Mouse (Mus musculus) megakaryocyte-erythroid progenitor cell, adult 5-6 weeks (primary cell): Measurements from ENCODE around the gene Gm28635. TPM values are rescaled to one million over a fixed set of nuclear protein-coding genes. Genes with fewer than 3 reads are reported as not detected.
"Not testable (repeated sequence)": the region's sequence is repeated elsewhere in the genome, so short reads cannot be mapped to it uniquely, and the experiment has no call there.

Source experiments
- ATAC-seq: replicated peaks from 2 replicates; pipeline ENCODE4 v1.8.0; 2016; ENCODE audit warnings: mild to moderate bottlenecking, inconsistent platforms; ENCODE audit not compliant: severe bottlenecking, poor library complexity, low FRiP score, low TSS enrichment
- total RNA-seq, 2 experiments: library from RNA; stranded (forward) in 1 of 2; stranded (reverse) in 1 of 2; fragments of 200-1000, 215-1000 nt in 1 of 2; fragments of >200 nt in 1 of 2; fragmentation: Nextera tagmentation in 1 of 2; gene quantifications; 2 replicates each; pipeline ENCODE4 v1.2.3; 2014 to 2017

Gene Gm28635
- total RNA-seq, 2 experiments from 2014 or later = not detected

DNA sequence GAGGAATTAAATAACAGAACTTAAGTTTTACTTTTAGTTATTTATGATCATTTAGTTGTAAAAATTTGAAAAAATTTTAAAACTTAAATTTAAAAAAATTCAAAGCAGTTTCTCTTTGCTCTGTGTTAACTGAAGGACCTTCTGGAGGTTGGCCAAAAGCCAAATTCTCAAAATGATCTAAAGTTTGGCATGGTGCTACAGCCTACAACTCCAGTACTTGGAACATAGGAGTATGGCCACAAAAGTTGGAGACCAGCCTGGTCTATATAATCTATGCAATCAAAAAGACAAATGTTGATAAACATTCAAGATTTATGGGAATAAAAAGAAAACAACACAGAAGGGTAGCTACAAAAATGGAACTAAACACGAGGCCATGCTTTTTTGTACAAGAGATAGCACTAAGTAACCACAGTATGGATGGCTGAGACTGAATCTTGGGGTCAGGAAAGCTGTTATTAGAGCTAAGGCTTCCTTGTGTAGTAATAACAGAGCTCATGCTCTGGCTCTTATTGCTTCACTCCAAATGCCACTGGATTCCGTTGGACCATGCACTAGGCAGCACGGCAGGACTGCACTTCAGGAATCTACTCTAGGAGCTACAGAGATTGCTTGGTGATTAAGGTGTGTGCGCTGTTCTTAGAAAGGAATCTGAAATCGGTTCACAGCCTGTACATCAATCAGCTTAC, 17.3 kb upstream of the Gm28635 start:
- ATAC-seq = no peak

DNA sequence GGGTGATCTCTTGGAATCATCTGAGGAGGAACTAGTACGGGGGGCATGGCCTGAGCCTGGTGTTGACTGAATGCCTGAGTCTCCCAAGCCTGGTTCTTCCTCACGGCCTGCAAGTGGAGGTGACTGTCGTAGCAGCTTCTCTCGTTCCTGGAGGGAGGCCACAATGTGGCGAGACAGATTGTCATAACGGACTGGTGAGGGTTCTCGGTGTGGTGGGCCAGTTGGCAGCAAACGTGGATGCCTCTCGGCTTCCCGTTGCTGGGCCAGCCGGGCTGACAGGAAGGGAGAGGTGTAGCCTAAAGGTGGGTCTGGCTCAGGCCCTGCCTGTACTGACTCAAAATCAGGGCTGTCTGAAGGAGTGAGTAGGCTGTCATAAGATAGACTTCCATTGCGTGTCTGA, 12.2 kb upstream of the Gm28635 start:
- no peak for ATAC-seq

DNA sequence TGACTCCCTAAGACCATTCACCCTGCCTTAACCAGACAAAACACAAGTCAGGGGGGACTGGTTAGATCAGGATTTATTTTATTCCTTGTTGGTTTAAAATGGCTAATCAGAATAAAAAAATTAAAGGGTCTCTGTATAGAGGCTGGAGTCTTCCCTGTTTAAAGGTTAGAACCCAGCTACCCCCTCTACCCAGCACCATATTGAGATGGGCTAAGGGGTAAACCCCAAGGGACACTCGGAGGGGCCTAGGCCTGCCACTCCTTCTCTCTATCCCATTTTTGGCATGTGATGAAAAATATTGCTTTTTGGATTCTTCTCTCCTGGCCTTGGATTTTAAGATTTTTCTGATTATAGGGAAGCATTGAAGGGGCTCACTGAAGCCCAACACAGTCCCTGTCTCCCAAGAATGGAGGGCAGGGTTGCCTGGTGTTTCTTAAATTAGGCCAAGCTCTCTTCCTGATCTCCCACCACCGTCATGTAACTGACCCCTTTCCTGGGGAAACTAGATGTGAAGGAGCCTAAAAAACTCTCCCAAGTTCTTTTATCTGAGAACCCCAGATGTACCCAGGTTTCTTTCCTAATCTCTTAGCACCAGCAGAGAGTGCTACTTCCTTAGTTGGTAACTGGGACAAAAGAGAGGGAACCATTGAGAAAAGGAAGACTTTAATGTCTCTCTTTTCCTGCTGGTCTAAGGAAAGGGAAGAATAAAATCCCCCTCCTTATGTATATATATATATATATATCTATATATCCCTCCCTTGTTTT, 10.4 kb upstream of the Gm28635 start:
- ATAC-seq = no peak

DNA sequence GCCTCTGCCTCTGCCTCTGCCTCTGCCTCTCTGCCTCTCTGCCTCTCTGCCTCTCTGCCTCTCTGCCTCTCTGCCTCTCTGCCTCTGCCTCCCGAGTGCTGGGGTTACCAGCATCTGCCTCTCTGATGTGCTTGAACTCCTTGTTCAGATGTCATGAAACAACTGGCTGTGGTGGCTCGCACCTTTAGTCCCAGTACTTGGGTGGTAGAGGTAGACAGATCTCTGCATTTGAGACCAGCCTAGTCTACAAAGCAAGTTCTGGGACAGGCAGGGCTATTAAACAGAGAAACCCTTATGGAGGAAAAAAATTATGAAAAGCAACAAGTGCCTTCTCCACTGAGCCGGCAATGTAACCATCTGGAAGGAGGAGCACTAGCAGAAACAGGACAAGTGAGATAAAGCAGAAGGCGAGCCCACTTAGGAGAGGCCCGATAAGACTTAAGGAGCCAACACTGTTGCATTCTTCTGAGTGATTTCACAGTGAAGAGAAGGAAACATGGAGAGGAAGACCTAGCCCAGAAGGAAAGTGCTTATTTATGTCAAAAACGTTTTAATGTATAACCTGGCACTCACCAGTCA, 4.9 kb upstream of the Gm28635 start:
- peak; percentile 75 for ATAC-seq

DNA sequence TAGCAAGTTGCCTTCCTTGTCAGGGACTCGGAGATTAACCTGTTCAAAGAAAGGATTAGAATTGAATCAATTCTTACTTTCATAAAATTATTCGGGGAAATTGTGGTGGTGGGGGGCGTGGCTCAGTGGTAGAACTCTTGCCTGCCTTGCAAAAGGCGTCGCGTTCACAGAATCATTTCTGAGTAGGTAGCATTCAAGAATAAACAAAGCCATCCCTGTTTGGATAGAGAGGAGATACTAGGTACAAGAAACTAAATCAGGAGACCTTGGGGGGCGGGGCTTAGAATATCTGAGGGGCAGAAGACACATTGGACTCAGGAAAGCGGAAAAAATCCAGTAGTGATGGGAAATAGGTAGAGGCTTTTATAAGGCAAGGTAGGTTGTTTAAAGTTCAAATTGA, 1.2 kb upstream of the Gm28635 start, which contains the start of gene Tmx2:
Tmx2 (minus strand) TSS at position 125 of the 400 bp plus-strand sequence.
- no peak for ATAC-seq

DNA sequence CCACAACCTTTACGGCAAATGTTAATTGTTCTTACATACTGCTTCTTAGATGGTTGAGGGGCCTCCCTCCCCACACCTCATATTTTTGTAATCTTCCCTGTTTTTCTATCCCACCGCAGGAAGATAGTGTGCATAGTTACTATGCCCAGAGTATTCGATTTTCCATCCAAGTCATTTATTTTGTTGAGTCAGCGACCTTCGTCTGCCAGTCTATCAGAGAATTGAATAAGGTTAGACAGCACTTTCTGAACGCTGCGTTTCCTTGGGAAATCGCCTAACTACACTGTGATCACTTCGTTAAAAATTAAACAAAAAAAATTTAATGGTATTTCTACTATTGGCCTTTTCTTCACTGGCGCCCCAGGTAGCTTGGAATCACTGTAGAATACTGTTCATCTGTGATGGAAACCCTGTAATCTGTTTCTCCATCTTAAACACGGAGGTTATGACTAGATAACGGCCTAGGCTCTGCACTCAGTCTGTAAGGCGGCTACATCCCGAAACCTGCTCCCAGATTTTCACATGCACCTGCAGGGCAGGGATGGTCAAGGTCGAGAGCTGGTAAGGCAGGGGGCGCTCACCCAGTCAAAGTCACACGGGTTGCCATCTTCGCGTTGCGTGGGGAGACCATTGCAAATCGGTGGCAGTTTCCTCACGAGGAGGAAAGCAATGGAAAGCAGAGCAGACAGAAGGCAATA, 422 bp downstream of the Gm28635 start:
- peak; percentile 27 for ATAC-seq

DNA sequence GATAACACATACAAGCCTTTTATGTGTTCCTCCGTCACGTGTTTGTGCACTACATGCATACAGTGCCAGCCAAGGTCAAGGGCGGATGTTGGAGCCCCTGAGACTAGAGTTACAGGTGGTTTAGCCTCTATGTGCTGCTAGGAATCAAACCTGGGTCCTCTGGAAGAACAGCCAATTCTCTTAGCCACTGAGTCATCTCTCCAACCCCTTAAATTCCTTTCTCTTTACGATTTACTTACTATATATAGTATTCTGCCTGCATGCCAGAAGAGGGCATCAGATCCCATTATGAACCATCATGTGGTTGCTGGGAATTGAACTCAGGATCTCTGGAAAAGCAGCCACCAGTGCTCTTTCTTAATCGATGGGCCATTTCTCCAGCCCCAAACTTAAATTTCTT, 6.3 kb downstream of the Gm28635 start:
- not testable (repeated sequence) for ATAC-seq

DNA sequence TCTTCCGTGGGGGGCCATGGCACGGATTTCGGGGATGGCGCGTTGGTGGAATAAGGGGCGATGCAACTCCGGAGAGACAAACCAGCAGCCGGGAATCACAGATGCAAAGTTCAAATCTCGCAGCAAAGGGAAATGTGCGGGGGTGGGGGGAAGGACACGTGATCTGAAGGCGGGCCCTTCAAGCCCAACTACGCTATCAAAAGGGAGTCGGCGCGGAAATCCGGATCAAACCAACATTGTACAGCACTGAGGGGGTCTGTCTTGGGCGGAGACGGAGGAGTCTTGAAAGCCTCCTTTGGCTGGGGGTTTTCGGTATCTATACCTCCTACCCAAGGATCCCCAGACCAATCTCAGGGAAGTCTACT, 7.3 kb downstream of the Gm28635 start, which contains the start of gene Selenoh:
Selenoh (minus strand) TSS at position 202 of the 365 bp plus-strand sequence.
- ATAC-seq = peak; percentile 94

DNA sequence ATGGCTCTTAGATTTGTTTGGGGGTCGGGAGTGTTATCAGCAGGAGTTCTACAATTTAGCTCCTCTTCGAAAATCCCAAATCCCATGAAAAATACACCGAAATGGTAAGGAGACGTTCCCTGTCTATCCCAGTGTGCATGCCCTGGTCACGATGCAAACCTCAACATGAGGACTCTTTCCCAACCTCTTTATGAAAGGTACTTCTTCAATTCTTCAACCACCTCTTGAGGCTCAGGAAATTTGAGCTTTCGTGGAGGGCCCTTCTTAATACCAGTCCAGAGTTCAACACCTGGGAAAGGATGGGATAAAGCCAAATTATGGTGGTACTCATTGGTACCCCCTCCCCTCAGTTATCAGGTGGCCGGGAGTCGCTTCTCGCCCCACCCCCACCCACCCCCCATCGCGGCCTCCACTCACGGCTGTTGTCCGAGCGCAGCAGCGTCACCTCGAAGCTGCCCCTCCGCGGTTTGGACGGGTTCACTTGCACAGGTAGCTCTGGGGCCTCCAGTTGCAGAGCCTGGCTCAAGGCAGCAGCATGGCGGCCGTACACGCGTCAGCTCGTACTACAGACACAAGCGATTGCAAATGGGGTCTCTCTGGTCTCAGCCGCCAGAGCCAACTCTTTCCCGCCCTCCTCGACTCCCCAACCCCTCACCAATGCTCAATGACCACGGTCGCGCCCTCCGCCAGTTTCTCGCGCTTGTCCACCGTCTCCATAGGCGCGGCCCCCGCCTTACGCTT, 7.8 kb downstream of the Gm28635 start:
- ATAC-seq = peak; percentile 64

DNA sequence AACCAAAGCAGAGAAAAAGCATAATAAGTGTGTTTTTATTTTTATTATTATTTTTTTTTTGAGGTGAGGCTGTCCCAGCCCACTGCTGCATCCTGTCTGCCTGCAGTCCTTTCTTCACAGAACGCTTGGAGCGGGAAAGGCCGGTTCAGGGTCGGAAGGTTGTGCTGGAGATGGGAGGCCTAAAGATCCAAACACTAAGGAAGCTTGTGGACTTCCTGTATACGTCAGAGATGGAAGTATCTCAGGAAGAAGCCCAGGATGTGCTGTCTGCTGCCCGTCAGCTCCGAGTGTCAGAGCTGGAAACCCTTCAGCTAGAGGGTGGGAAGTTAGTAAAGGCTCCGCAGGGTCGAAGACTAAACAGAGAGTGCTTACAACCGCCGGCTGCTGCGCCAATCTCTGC, 11.8 kb downstream of the Gm28635 start:
- ATAC-seq = no peak

DNA sequence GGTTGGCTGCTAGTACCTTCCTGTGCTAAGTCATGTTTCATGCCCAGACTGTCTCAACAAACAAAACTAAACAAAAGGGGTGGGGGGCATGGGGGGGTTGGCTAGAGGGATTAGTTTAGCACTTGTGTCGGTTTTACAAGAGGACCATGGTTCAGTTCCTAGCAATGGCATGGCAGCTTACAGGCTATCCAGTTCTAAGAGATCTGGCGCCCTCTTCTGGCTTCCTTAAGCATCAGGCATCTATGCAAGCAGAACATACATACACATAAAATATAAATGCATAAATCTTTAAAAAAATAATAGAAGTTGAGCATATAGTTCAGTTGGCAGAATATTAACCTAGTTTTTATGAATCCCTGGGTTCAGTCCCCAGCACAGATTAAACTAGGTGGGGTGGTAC, 15.0 kb downstream of the Gm28635 start:
- peak; percentile 66; the same call in 1 of the 2 replicates for ATAC-seq

DNA sequence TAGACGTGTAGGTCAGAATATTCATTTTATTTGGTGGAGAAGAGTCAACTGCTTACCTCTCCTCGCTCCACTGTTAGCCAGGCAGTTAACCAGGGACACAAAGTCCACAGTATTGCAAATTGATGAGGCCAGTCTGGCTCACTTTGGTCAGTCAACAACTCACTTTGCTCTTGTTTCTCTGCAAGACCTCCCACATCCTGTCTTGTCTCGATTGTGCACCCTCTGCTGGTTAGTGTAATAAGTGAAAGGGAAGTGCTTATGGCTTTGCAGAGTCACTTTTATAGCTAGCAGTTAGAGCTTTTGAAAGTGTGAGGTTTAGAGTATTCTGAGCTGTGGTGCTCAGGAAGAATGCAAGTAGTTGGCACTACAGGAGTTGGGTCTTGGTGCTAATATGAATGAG, 17.6 kb downstream of the Gm28635 start:
- ATAC-seq = peak; percentile 81

DNA sequence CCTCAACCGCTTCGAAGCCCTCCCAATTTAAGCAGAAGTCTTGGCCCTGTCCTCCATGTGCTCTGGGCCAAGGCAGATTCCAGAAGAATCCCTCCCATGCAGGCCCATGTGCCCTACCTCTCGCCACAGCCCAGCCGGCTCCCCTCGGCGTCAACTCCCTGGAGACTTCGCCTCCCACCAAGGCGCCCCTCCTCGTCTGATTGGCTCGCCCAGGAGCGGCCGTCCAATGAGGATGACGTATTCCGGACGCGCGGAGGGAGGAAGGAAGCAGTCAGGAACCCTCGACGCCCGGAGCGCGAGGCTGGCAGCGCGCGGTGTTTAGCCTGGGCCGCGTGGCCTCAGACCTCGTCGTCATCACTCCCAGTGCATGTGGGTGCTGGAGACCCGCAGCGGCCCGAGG, 19.0 kb downstream of the Gm28635 start, which contains the start of gene Btbd18:
Btbd18 (plus strand) TSS at position 274 of the 400 bp plus-strand sequence.
- no peak for ATAC-seq

DNA sequence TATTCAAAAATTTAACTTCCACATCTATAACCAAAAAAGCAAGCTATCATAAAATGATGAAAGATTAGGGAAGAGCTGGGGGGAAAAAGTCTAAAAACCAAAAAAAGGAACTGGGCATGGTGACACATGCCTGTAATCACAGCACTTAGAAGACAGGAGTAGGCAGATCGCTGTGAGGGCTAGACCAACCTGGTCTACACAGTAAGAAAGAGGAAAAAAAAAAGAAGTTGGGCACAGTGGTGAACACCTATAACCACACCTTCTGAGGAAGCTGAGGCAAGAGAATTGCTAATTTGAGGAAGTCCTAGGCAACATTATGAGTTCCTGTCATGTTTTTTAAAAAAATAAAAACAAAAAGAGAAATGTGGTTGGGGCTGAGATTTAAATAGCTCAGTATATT, 22.0 kb downstream of the Gm28635 start:
- no peak for ATAC-seq

DNA sequence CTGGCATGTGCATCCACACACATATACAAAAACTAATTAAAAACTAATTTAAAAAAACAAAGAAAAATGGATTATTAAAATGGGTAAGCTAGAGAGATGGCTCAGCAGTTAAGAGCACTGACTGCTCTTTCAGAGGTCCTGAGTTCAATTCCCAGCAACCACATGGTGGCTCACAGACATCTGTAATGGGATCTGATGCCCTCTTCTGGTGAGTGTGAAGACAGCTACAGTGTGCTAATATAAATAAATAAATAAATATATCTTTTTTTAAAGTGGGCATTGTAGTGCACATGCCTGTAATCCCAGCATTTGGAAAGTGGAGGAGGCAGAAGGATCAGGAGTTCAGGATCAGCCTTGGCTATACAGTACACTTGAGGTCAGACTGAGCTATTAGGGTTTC, 24.5 kb downstream of the Gm28635 start:
- ATAC-seq = no peak

DNA sequence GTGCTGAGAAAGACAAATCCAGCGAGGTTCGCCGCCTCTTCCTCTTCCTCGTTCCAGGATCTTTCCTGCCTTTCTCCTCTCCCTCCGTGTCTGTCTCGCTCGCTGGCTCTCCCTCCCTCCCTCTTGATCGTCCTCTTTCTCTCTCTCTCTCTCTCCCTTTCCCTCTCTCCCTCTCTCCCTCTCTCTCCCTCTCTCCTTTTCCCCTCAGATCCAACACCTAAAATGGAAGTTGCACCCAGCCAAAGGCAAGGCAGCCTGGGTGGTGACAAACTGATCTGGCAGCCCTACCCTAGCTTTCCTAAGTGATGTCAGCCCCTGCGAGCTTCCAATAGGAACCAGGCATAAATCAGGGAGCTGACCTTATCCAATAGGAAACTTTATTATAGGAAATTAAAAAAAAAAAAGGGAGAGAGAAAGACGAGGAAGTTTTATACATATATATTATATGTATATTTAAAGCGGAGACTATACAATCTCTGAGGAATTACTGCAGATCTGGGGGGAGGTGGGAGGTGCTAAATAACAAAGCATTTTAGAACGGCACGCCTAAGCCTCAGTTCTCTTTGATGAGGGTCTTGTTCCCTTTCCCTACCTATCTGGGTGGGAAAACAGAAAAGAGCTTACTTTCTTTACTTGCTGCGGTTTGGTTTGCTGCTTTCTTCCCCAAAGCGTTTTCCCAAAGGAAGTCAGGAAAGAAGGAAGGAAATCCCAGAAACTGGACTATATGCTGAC, 27.2 kb downstream of the Gm28635 start, which contains the start of gene Ctnnd1:
Ctnnd1 (minus strand) TSS at position 302 of the 732 bp plus-strand sequence.
- peak; percentile 95 for ATAC-seq

DNA sequence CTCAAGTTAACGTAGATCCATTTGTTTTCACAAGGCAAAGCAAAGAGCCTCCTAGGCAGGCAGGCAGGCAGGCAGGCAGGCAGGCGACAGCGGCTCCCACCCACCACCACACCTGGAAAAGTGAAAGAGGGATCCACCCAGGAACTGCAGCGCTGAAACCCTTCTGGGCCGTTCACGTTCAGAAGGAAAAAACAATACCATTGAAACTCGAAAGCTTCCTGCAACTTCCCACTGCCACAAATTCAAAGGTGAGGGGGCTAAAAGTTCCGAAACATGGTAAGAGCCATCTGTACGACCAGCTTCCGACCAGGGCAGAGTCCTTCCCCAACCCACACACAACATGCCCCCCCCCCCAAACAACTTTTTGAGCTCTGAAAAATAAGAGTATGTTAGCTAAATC, 28.2 kb downstream of the Gm28635 start:
- ATAC-seq = no peak

DNA sequence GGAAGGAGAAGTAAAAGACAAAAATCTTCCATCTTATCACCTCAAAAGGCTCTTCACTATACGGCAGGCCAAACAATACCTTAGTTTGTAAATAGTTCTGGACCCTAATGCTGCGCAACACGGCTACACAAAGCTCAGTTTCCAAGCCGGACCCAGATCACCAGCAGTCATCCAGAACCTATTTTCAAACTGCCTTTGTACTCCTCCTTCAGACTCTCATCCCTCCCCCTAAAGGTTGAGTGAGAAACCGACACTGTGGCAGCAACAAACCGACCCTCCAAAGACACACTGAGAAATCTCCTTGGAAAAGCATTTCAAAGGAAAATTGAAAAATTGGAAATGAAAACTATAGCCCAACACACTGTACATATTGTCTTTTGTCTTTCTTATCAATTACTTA, 29.5 kb downstream of the Gm28635 start:
- no peak for ATAC-seq
